Comparison of ENCODE assay signal across 17 mouse cellular contexts in genomic region chr12:110946216-110946615, GRCm38 (mm10).
"Had no signal": no experiment of that assay in that cellular context is flagged by ENCODE, and none has a peak within 500 bp of the region (broad histone marks: within the 10 kb centered on the region; RNA-seq: fewer than 3 reads in every experiment).

No protein-coding gene starts in this region.

- DNase-seq: kidney, adult 8-10 months; kidney, postnatal 10 days; kidney, postnatal 36 days; liver, embryonic 13.5 days; lung, adult 2 months; lung, postnatal 14 days; lung, postnatal 4 days; right cerebral cortex, adult 18-20 months; right cerebral cortex, postnatal 14 days; right cerebral cortex, postnatal 4 days; thymus, adult 2 months; thymus, postnatal 14 days; thymus, postnatal 4 days had no signal

- H3K27ac ChIP-seq: kidney, embryonic 15.5 days; liver, embryonic 13.5 days; midbrain, embryonic 10.5 days; midbrain, embryonic 13.5 days; stomach, postnatal 0 days had no signal

- H3K4me3 ChIP-seq: kidney, embryonic 15.5 days; liver, embryonic 13.5 days; midbrain, embryonic 10.5 days; midbrain, embryonic 13.5 days had no signal

- H3K27me3 ChIP-seq: kidney, embryonic 15.5 days; liver, embryonic 13.5 days; midbrain, embryonic 13.5 days had no signal
